Mouse (Mus musculus) heart, adult 2 months (tissue): ENCODE results near the gene Olfr1493-ps1. TPM values are rescaled to one million over a fixed set of nuclear protein-coding genes. Genes with fewer than 3 reads are reported as not detected.

ENCODE experiments used
- DNase-seq, 2 experiments: peaks; one replicate each; pipeline ENCODE4 v3.0.0; 2021
- H3K27ac ChIP-seq: fragments of 200-600 bp; 2 replicates; pipeline ENCODE4 v1.8.1; 2022
- H3K27me3 ChIP-seq: fragments of 200-500 bp; 2 replicates; pipeline ENCODE4 v1.6.1; 2012; ENCODE audit warnings: mild to moderate bottlenecking, low read length, inconsistent platforms, mixed read lengths; ENCODE audit not compliant: control insufficient read depth, insufficient read depth
- H3K36me3 ChIP-seq: fragments of 200-500 bp; 2 replicates; pipeline ENCODE4 v1.6.1; 2012; ENCODE audit warnings: low read length, inconsistent platforms; ENCODE audit not compliant: control insufficient read depth, insufficient read depth
- H3K4me1 ChIP-seq: fragments of 200-500 bp; 2 replicates; pipeline ENCODE4 v1.6.1; 2011; ENCODE audit warnings: low read length; ENCODE audit not compliant: control insufficient read depth, insufficient read depth
- H3K4me3 ChIP-seq: fragments of 200-600 bp; 2 replicates; pipeline ENCODE4 v1.8.1; 2022
- H3K79me2 ChIP-seq: fragments of 200-500 bp; replicated peaks from 2 replicates; pipeline ENCODE4 v1.6.1; 2012; ENCODE audit warnings: mild to moderate bottlenecking, inconsistent platforms, low read length, moderate library complexity, mixed read lengths; ENCODE audit not compliant: control insufficient read depth, insufficient read depth
- H3K9ac ChIP-seq: fragments of 200-500 bp; 2 replicates; pipeline ENCODE4 v1.6.1; 2012; ENCODE audit warnings: low read depth, mild to moderate bottlenecking, control low read depth, inconsistent platforms, low read length, mixed read lengths
- CTCF ChIP-seq: fragments of 200-600 bp; IDR thresholded peaks from 2 replicates; pipeline ENCODE4 v1.8.1; 2022; ENCODE audit warnings: antibody characterized with exemption, mild to moderate bottlenecking, moderate library complexity
- EP300 ChIP-seq: fragments of 200-500 bp; IDR thresholded peaks from 2 replicates; pipeline ENCODE4 v1.6.1; 2011; ENCODE audit warnings: low read depth, low read length, control low read depth; ENCODE audit not compliant: insufficient read depth
- POLR2A ChIP-seq: fragments of 200-500 bp; IDR thresholded peaks from 2 replicates; pipeline ENCODE4 v1.6.1; 2011; ENCODE audit warnings: mild to moderate bottlenecking, low read depth, low read length, control low read depth; ENCODE audit not compliant: insufficient read depth
- WGBS: fragments of 180-500 bp; shearing (Covaris S2); methylation state at CpG from one replicate; pipeline ENCODE4 v1.1.7; 2018; 5-methylcytosine and 5-hydroxymethylcytosine counted together
- intact Hi-C: fragments of 180-260 bp; cut with DNase I; formaldehyde crosslinking; loops from one replicate; pipeline ENCODE4 v1.15.1; 2025
- polyA plus RNA-seq: library from polyadenylated mRNA; depleted of rRNA; stranded (reverse); fragments of >200 nt; gene quantifications from 2 replicates; pipeline ENCODE4 v1.2.3, GENCODE M21; 2012; rRNA removed
- total RNA-seq, 2 experiments: library from RNA; stranded (reverse); gene quantifications; 2 replicates each; pipeline ENCODE4 v1.2.3; 2021

The Olfr1493-ps1 gene
- total and polyA plus RNA-seq, 3 experiments = not detected

GRCm38 (mm10) chr19:13777578-13777977, 54.5 kb downstream of the Olfr1493-ps1 start, which contains the start of gene Olfr1496:
Gene Olfr1496 (plus strand): TSS chr19:13777878.
- intact Hi-C loops = no loop called here
- Histone ChIP-seq H3K27ac (no peak within 1 kb of the TSS), H3K79me2 (no peaks in the 10 kb centered on the region), H3K4me1 (no peaks in the 10 kb centered on the region), H3K36me3 (no peaks in the 10 kb centered on the region), H3K27me3 (no peaks in the 10 kb centered on the region), H3K9ac (no peak within 1 kb of the TSS), H3K4me3 (no peak within 1 kb of the TSS)
- no peak for DNase-seq
- WGBS = 69% methylated on average over 1 of the region's 1 CpGs
- TF ChIP-seq POLR2A (no peak), EP300 (no peak), CTCF (no peak)

Other genes starting within 250 kb of the Olfr1493-ps1 start
- gene Olfr1475, start 243.1 kb upstream of the Olfr1493-ps1 start, total RNA-seq = not detected
- gene Olfr1475, start 243.1 kb upstream of the Olfr1493-ps1 start, polyA plus RNA-seq = not detected in 2 replicates
- gene Olfr1477, start 222.7 kb upstream of the Olfr1493-ps1 start, total RNA-seq = not detected
- gene Olfr1477, start 222.7 kb upstream of the Olfr1493-ps1 start, polyA plus RNA-seq = not detected in 2 replicates
- gene Olfr1480, start 195.4 kb upstream of the Olfr1493-ps1 start, total RNA-seq = not detected
- not detected in 2 replicates for gene Olfr1480, start 195.4 kb upstream of the Olfr1493-ps1 start, polyA plus RNA-seq
- gene Olfr1484, start 139.8 kb upstream of the Olfr1493-ps1 start, total RNA-seq = not detected
- gene Olfr1484, start 139.8 kb upstream of the Olfr1493-ps1 start, polyA plus RNA-seq = not detected in 2 replicates
- gene Olfr1487, start 105.9 kb upstream of the Olfr1493-ps1 start, total RNA-seq = not detected
- gene Olfr1487, start 105.9 kb upstream of the Olfr1493-ps1 start, polyA plus RNA-seq = not detected in 2 replicates
- gene Olfr1489, start 91.7 kb upstream of the Olfr1493-ps1 start, total RNA-seq = not detected
- gene Olfr1489, start 91.7 kb upstream of the Olfr1493-ps1 start, polyA plus RNA-seq = not detected in 2 replicates
- gene Olfr1490, start 72.2 kb upstream of the Olfr1493-ps1 start, total RNA-seq = not detected
- gene Olfr1490, start 72.2 kb upstream of the Olfr1493-ps1 start, polyA plus RNA-seq = not detected in 2 replicates
- gene Olfr1491, start 26.0 kb upstream of the Olfr1493-ps1 start, total RNA-seq = not detected
- gene Olfr1491, start 26.0 kb upstream of the Olfr1493-ps1 start, polyA plus RNA-seq = not detected in 2 replicates
- not detected for gene Olfr1494, start 16.4 kb downstream of the Olfr1493-ps1 start, total RNA-seq
- not detected in 2 replicates for gene Olfr1494, start 16.4 kb downstream of the Olfr1493-ps1 start, polyA plus RNA-seq
- gene Olfr1495, start 41.3 kb downstream of the Olfr1493-ps1 start, total RNA-seq = not detected
- gene Olfr1495, start 41.3 kb downstream of the Olfr1493-ps1 start, polyA plus RNA-seq = not detected in 2 replicates
- not detected for gene Olfr1496, start 54.6 kb downstream of the Olfr1493-ps1 start, total RNA-seq
- not detected in 2 replicates for gene Olfr1496, start 54.6 kb downstream of the Olfr1493-ps1 start, polyA plus RNA-seq
- gene Olfr1497, start 74.9 kb downstream of the Olfr1493-ps1 start, total RNA-seq = not detected
- gene Olfr1497, start 74.9 kb downstream of the Olfr1493-ps1 start, polyA plus RNA-seq = not detected in 2 replicates
- gene Olfr1499, start 96.2 kb downstream of the Olfr1493-ps1 start, total RNA-seq = not detected
- not detected in 2 replicates for gene Olfr1499, start 96.2 kb downstream of the Olfr1493-ps1 start, polyA plus RNA-seq
- not detected for gene Olfr1500, start 107.2 kb downstream of the Olfr1493-ps1 start, total RNA-seq
- not detected in 2 replicates for gene Olfr1500, start 107.2 kb downstream of the Olfr1493-ps1 start, polyA plus RNA-seq
- not detected for gene Olfr1501, start 127.4 kb downstream of the Olfr1493-ps1 start, total RNA-seq
- not detected in 2 replicates for gene Olfr1501, start 127.4 kb downstream of the Olfr1493-ps1 start, polyA plus RNA-seq
- not detected for gene Olfr1502, start 138.5 kb downstream of the Olfr1493-ps1 start, total RNA-seq
- not detected in 2 replicates for gene Olfr1502, start 138.5 kb downstream of the Olfr1493-ps1 start, polyA plus RNA-seq
- not detected for gene Olfr1504, start 174.7 kb downstream of the Olfr1493-ps1 start, total RNA-seq
- not detected in 2 replicates for gene Olfr1504, start 174.7 kb downstream of the Olfr1493-ps1 start, polyA plus RNA-seq
- gene Olfr1505, start 190.3 kb downstream of the Olfr1493-ps1 start, total RNA-seq = not detected
- gene Olfr1505, start 190.3 kb downstream of the Olfr1493-ps1 start, polyA plus RNA-seq = not detected in 2 replicates